Mouse (Mus musculus) embryo, embryonic 9.5 days (tissue): ENCODE results near the gene Actr8.

Experiments
- DNase-seq: peaks from one replicate; pipeline ENCODE4 v3.0.0-alpha.2; 2017; ENCODE audit errors: extremely low spot score

Gene Actr8

DNA sequence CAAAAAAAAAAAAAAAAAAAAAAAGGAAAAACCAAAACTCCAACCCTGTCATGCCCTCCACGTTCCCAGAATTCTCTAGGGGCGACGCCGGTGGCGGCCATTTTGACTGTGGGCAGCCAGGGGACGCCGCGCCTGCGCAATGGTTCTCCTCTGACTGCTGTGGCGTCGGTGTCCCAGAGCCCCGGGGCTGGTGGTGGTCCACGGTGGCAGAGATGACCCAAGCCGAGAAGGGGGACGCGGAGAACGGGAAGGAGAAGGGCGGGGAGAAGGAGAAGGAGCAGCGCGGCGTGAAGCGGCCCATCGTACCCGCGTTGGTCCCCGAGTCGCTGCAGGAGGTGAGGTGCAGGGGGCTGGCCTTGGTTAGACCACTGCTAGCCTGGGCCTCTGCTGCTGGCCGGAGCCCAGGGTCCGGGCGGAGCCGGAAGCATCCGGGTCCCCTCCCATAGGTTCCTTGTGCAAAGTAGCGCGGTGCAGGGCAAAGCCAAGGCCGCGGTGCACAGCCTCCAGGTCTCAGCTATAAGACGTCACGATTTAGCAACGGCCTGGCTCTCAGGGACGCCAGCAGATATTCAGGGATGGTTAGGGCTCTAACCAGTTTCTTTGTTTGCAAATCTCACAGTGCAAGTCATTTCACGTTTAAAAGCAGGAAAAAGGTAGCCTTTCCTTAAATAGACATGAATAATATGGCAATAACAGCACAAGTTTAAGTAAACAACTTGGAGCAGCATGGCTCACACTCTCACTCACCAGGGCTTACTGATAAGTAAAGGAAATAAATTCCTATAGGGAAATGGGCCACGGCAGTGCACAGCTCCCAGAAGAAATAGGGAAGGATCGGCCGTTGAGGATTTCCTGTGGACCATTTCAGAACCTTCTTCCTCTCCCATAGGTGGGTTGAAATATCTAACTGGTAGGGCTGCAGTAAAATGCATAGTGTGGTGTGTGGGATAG, at the start of gene Actr8:
TSS of gene Actr8 (plus strand) at position 84 of the 951 bp plus-strand sequence.
- peak; percentile 94 for DNase-seq

DNA sequence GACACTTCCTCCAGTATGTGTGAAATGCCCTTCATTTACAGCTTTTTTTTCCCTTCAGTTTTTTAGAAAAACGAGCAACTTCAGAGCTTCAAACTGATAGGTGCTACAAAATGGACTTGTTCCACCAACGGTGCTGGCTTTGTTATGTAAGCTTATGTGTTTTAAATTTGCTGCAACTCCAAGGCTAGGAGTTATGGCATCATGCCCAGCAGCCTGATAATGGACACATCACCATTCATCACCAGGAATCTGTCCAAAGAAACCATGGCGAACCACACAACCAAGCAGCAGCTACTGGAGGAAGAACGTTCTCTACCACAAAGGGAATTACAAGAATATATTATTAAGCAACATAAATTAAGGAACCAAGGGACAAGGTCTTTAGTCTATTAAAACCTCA, 49.2 kb upstream of the Actr8 start:
- no peak for DNase-seq

DNA sequence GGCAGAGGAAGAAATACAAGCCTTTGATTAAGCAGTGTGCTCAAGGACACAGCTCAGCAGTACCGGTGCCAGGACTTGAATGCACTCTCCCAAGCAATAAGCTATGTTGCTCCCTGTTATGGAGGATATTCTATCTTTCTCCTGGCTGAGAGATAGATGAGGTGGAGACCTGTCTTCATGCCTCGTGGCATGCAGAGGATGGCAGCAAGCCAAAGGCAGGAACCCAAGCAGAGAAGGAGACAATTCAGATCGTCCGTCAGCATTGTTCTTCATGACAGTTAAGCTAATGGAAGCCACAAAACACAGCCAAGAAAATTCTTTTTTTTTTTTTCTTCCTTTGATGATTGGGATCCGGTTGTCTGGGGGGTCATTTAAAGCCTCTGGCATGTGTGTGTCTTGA, 42.6 kb upstream of the Actr8 start:
- no peak for DNase-seq

DNA sequence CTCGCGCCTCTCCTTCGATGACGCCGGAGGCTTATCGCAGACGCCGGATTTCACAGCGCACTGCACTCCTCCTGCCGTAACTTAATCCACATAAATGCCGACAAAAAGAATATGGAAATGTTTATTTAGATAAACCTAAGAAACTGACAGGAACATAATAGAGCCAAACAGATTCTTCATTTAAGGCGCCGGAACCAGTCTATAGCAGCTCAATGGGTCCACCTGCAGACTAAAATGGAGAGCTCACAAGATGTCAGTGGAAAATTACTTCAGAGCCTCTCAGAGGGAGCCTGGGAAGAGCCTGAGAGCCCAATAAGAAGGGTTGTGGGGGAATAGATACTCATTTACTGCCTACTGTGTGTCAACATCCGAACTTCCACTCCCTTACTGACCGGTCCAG, 40.7 kb upstream of the Actr8 start:
- DNase-seq: no peak

DNA sequence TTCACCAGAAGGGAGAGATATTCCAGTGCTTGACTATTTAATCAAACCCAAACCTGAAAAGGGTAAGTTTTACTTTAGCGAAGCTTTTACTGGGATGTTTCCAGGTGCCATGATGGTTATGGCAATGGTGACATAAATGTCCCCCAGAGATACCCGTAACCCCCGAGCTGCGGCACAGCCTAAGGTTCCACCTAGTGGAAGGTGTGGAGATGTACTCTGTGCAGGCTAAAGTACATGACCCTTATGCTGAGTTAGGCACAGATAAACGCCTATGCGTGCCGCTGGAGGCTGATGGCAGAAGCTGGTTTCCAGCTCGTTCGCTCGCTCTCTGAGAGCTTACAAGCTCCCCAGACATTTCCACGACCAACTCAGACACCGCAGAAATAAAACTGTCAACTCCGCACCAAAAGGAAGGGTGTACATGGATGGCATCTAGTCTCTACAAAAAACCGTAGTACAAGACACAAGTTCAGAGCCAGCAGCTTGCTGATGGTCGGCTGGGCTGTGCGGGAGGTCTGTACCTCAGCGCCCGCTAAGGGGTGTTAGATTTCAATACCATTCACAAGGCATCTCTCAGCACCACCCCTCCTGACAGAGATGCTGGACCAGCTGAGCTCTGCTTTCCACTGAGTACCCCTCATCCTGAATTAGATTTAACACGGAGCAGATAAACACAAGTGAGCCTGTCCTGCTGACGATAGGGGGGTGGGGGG, 38.4 kb upstream of the Actr8 start:
- DNase-seq: peak; percentile 32

DNA sequence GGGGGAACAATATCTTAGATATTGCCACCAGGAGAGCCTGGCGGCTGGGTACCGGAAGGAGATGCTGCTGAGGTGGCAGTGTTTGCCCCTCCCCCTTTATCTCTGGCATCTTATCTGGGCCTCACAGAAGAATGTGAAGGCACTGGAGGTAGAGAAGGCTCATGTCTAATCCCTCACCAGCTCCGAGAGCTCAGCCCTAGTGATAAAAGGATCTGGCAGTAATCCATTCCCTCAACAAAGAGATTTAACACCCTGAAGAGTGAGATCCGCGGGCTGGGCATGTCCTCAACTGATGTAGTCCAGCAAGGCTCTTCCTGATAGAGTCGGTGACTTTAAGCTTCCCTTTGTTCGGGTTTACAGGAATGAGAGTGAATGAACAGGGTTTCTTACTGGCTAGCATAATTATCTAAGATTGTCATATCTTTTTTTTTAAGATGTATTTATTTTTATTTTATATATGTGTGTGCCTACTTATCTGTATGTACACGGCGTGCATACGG, 37.8 kb upstream of the Actr8 start:
- DNase-seq: peak; percentile 35

DNA sequence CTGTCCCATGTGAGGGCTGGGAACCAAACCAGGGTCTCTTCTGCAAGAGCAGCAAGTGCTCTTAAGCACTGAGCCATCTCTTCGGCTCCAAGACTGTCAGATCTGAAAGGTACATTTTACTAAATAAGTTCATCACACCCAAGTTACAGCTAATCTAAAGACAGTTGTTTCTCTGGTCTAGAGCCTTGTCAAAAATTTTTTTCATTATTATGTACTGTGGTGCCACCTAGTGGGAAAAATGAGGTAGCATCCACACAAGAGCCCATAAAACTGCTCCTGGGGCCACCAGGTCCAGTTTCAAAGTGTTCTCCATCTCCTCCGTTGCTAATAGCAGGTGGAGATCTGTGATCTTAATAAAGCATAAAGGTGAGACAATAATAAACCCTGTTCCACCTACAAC, 37.3 kb upstream of the Actr8 start:
- DNase-seq: peak; percentile 54

DNA sequence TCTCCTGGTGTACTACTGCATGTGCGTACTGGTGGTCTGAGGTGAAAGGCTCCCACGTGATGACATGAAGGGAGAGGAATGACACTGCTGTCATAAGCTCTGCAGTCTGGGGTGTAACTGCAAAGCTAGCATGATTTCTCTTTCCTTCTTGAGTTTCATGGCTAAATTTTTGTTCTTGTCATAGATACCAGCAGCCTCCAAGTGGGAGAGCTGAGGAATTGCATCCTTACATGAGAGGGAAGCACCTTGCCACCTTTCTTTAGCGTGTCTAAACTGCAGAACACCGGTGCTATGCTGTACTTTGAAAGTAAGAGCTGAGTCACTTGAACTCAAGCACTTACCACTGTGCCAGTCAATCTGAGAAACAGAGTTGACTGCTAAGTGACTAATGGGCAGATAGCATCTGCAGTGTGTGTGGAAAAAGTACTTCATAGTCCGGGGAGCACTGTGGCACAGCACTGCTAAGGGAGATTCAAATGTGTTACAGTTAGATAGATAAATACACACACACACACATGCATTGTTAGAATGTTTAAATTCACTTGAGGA, 31.3 kb upstream of the Actr8 start:
- DNase-seq: no peak

DNA sequence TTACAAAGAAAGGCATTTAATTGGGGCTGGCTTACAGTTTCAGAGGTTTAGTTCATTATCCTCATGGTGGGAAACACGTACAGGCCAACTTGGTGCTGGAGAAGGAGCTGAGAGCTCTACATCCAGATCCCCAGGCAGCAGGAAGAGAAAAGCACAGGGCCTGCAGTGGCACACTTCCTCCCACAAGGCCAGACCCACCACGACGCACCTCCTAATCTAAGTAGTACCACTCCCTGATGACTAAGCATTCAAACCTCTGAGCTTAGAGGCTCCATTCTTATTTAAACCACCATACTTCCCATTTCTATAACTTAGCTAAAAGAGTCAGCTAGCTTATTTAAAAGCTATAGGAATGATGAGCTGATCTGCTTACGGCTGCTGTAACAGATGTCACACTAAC, 27.3 kb upstream of the Actr8 start:
- no peak for DNase-seq

DNA sequence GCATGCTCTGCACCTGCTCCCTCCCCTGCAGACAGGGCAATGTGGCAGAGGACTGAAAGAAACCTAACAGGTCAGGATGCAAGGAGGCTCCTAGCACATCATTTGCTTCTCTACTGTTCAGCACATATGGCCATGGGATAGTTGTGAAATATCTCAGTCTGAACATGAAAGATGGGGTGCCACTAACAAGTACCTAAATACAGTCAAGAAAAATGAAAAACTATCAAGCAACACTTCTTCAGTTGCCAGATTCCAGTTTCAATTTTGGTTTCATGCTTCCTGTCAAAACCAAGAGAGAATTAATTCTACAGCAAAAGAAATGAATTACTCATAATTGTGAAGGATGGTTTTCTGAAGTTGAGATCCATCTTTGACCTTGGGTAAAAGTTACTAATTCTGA, 20.7 kb upstream of the Actr8 start:
- no peak for DNase-seq

DNA sequence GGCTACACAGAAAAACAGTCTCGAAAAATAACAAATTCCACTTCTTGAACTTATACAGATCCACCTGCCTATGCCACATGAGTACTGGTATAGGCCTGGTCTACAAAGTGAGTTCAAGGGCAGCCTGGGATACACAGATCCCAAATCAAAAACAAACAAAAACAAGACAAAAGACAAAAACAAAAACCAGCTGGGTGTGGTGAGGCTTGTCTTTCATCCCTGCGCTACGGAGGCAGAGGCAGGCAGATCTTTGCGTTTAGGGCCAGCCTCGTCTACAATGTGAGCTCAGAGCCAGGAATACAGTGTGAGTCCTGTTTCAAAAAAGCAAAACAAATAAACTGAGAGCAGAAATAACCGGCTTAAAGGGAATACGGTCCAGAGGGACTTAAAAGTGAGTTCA, 10.5 kb upstream of the Actr8 start:
- DNase-seq: no peak

DNA sequence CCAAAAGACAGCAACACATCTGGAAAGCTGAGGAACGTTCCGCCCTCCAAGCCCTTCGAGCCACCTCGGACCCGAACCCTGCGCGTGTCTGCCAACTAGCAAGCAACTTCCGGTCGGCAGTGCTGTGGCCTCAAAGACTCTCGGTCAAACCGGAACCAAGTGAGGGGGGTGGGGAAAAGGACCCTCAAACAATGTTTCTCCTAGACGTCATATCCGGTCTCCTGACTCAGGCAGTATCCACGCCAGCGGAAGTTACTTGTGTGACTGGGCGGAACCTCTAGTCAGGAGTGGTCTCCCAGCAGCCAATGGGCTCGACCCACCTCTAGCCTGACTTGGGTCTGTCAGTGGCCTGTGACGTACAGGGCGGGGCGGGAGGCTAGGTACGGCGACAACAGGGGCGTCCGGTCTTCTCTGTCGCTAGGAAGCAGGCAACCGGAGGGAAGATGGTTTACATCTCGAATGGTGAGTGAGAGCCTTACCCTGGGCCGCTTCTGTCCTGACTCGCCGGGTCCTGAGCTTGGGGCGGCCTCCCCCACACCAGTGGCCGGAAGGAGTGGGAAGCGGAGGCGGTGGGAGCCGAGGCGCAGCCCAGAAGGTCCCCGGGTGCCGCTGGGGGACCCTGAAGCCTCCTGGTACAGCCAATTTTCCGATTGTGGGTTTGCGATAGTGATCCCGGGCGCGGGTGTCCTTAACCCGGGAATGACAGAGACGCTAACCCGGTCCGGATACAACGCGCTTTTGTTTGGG, 9.9 kb upstream of the Actr8 start, which contains the start of gene Selenok:
TSS of gene Selenok (plus strand) at position 234 of the 747 bp plus-strand sequence.
- peak; percentile 95 for DNase-seq

DNA sequence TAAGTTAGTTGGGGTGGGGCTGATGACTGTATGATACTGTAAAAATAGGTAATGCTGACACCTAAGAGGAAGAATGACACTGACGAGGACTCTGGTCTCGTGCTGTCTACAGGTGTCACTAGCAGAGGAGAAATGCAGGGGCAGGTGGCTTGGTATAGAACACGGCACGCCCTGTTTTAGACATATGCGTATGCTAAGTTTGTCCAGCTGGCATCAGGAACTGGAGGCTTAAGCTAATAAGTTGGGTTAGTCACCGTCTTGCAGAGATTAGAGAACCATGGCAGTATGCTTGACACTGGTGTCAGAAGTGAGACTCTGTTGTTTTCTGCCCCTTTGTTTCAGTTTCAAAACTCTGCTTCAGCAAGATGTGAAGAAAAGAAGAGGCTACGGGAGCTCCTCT, 6.7 kb upstream of the Actr8 start:
- no peak for DNase-seq

DNA sequence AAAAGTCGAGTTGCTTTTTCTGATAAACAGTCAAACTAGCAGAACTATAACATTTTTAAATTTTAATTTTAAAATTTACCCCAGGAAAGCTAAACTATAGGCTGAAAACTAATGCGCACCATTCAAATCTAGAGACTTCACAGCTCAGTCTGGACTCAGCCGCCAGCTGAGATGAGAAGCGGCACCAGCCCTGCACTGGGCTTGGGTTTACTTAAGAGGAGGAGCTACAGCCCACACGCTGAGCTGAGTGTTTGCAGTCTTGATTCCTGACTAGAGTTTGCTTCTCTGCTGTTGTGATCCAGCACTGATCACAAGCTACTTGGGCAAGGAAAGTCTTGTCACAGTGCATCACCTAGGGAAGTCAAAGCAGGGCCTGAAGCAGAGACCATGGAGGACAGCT, 6.1 kb upstream of the Actr8 start:
- no peak for DNase-seq

DNA sequence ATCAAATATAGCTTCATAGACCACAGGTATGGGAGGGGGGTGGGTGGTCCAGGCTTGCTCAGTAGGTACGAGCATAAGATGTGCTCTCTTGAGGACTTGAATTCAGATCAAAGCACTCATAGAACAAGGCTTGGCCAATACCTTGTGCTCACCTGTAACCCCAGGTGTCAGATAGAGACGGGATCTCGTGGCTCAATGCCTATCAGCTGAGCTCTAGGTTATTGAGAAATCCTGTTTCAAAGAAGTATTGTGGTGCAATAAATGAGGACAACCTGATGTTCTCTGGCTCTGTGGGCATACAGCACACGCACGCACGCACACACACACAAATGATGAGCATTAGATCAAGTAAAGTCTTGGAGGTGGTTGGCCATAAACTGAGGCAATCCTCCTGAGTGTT, 1.2 kb upstream of the Actr8 start:
- no peak for DNase-seq

DNA sequence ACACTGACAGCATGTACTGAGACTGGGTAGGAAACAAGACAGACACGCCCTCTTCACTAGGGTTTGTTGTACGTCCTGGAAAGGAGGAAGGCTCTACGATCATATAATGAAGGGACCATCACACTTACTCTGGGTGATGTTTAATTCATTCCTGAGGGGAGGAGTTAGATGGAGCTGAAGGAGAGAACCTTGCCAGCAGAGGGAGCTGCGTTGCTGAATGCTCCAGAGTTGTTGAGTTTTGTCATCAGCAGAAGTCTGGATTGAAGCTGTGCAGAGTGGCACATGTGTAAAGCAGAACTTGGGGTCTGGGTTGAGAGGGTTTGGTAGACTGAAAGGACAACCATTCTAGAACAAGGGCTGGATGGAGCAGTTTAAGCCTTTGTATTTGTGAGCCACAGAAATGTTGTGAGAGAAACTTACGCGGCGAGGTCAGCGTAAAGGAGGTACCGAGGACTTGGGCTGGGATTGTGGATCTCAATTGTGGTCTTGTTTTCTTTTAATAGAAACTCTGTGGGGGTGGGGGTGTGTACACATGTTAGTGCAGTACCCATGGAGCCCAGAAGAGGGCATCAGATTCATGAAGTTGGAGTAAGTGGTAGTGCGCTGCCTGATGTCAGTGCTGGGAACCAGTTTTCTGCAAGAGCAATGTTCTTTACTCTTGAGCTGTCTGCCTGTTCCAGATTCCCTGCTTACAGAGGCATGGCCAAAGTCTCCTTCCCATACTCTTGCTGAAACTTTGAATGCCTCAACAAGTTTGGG, 2.5 kb downstream of the Actr8 start:
- no peak for DNase-seq

DNA sequence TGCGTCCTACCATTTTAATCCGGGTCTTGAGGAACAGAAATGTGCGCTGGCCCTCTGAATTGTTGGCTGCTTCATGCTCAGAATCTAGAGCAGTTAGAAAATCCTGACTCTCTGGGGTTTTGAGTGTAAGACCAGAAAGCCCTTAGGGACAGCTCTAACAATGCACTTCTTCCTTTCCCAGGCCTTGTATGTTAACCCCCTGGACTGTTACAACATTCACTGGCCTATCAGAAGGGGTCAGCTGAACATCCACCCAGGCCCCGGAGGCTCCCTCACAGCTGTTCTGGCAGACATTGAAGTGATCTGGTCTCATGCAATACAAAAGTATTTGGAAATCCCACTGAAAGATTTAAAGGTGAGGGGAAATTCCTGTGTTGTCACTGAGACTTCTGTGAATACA, 8.0 kb downstream of the Actr8 start:
- no peak for DNase-seq

DNA sequence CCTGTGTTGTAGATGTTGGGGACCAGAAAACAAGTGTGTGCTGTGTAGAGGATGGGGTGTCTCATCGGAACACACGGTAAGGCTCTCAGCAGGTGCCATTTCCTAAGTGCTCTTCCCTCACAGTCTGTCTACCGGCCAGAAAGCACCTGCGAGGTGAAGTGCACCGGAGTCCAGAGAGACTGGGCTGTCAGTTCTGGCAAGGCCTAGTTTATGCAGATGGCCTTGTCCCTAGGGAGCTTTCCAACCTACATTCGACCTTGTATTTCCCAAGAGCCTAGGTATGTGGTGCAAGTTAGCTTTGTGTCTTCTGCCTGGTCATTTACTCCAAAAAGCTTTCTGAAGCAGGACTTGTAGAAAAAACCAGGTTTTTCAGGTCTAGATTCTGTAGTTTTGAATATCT, 9.1 kb downstream of the Actr8 start:
- DNase-seq: no peak

DNA sequence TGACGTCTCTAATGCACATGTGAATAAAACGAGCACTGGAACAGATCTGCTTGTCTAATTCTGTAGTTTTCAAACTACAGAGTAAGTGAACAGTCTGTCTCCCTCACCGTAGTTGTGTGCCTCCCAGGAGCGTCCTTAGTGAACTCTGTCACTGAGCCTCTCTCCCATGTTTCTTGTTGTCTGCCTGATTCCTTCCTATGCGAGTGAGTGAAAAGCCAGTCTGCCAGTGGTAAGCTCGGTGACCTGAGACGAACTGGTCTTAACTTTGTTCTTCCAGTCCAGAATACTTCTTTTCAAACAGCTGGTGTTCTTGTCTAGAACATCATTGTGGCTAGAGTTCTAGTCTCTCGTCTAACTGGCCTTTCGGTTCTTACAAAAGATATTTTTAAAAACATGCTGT, 9.6 kb downstream of the Actr8 start:
- DNase-seq: no peak

DNA sequence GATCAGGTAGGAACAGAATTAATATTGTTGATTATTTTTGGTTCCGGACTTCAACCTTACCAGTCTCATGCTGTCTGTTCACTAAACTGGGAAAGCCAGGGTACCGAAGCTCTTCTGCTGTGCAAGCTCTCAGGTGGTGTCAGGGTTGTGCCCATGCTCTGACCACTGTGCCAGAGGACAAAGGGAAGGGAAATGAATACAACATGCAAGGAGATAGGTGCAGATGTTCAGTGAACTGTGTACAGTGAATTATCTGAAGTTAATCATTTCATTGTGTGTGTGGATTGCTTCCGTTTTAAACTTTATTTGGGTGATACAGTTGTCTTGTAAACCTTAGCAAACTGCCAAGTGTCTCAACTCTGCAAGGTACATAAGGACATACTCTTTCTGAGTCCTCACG, 10.2 kb downstream of the Actr8 start:
- DNase-seq: no peak

DNA sequence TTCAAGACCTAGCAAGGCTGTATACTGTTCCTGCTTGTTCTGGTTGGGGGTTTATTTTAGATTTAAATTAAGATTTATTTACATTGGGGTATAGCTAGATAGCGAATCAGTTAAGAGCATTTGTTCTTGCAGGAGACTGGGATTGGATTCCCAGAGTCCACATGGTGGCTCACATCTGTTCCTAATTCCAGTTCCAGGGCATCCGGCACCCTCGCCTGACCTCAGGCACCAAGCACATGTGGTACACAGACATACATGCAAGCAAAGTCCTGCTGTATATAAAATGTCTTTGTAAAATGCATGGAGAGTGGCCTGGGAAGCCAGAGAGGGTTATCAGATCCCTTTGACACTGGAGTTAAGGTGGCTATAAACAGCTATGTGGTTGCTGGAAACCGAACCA, 16.8 kb downstream of the Actr8 start:
- DNase-seq: peak; percentile 18
